Mouse (Mus musculus): ENCODE measurements around the gene Hist1h1t. TPM values are rescaled to one million over a fixed set of nuclear protein-coding genes. Genes with fewer than 3 reads are reported as not detected.

The Hist1h1t gene
- polyA plus RNA-seq, 2 experiments = 0.13 TPM; not detected in 1

GRCm38 (mm10) chr13:23724239-23724638 lies 28.6 kb downstream of the Hist1h1t start:
- Histone ChIP-seq H3K9ac (replicated peaks) (no peak overlapping the region), H3K27me3 (ENCODE audit: control insufficient read depth, insufficient read depth, low read length) (no peaks in the 10 kb centered on the region), H3K9me3 (ENCODE audit: control insufficient read depth, low read length) (no peaks in the 10 kb centered on the region), H3K36me3 (replicated peaks; ENCODE audit: control insufficient read depth, insufficient read depth, low read depth) (no peaks in the 10 kb centered on the region), H3K4me1 (replicated peaks; ENCODE audit: control insufficient read depth in 2 of 2, insufficient read depth in 2 of 2, low read length in 1 of 2) (peaks cover 15 to 29% of the 10 kb centered on the region in 2 experiments), H3K27ac (no peak overlapping the region), H3K4me2 (ENCODE audit: low read depth) (no peak overlapping the region), H3K4me3 (ENCODE audit: insufficient read depth in 1 of 2, low read depth in 2 of 2, low read length in 2 of 2) (no peak overlapping the region)
- peak; percentile 69; the same call in 1 of the 2 replicates for ATAC-seq (ENCODE audit: insufficient read depth)
- TF ChIP-seq CTCF (IDR thresholded peaks at IDR 0.05; ENCODE audit: low read depth) (no peak), EP300 (IDR thresholded peaks at IDR 0.05; ENCODE audit: low read depth) (no peak)
- DNase-seq (ENCODE audit: low read depth in 3 of 3, low spot score in 3 of 3) = no peak
- WGBS (ENCODE audit: insufficient replicate concordance) = 44% methylated on average over 4 of the region's 4 CpGs

GRCm38 (mm10) chr13:23725213-23725612 lies 29.6 kb downstream of the Hist1h1t start:
- TF ChIP-seq CTCF (IDR thresholded peaks at IDR 0.05; ENCODE audit: low read depth) (no peak), EP300 (IDR thresholded peaks at IDR 0.05; ENCODE audit: low read depth) (no peak)
- Histone ChIP-seq H3K27ac (no peak overlapping the region), H3K36me3 (replicated peaks; ENCODE audit: control insufficient read depth, insufficient read depth, low read depth) (no peaks in the 10 kb centered on the region), H3K9ac (replicated peaks) (no peak overlapping the region), H3K4me1 (replicated peaks; ENCODE audit: control insufficient read depth in 2 of 2, insufficient read depth in 2 of 2, low read length in 1 of 2) (peaks cover 15 to 33% of the 10 kb centered on the region in 2 experiments), H3K4me3 (ENCODE audit: insufficient read depth in 1 of 2, low read depth in 2 of 2, low read length in 2 of 2) (no peak overlapping the region), H3K27me3 (ENCODE audit: control insufficient read depth, insufficient read depth, low read length) (no peaks in the 10 kb centered on the region), H3K4me2 (ENCODE audit: low read depth) (no peak overlapping the region), H3K9me3 (ENCODE audit: control insufficient read depth, low read length) (no peaks in the 10 kb centered on the region)
- WGBS (ENCODE audit: insufficient replicate concordance) = 33% methylated on average over 1 of the region's 1 CpGs
- DNase-seq (ENCODE audit: low read depth in 3 of 3, low spot score in 3 of 3) = no peak
- no peak for ATAC-seq (ENCODE audit: insufficient read depth)

- Histone ChIP-seq H3K36me3 (replicated peaks; ENCODE audit: control insufficient read depth, insufficient read depth, low read depth) (no peaks in the 10 kb centered on the region), H3K4me1 (replicated peaks; ENCODE audit: control insufficient read depth in 2 of 2, insufficient read depth in 2 of 2, low read length in 1 of 2) (peaks cover 17 to 32% of the 10 kb centered on the region in 2 experiments), H3K4me3 (ENCODE audit: insufficient read depth in 1 of 2, low read depth in 2 of 2, low read length in 2 of 2) (no peak overlapping the region), H3K9ac (replicated peaks) (no peak overlapping the region; the same call in 1 of the 2 replicates), H3K4me2 (ENCODE audit: low read depth) (peak overlapping the region; percentile 11; the same call in 1 of the 2 replicates), H3K9me3 (ENCODE audit: control insufficient read depth, low read length) (no peaks in the 10 kb centered on the region), H3K27me3 (ENCODE audit: control insufficient read depth, insufficient read depth, low read length) (no peaks in the 10 kb centered on the region), H3K27ac (no peak overlapping the region)
- 41% methylated on average over 18 of the region's 18 CpGs for WGBS (ENCODE audit: insufficient replicate concordance)
- ATAC-seq (ENCODE audit: insufficient read depth) (no peak), DNase-seq (ENCODE audit: low read depth in 3 of 3, low spot score in 3 of 3) (no peak)
- no peak for TF ChIP-seq EP300 (IDR thresholded peaks at IDR 0.05; ENCODE audit: low read depth)
- TF ChIP-seq CTCF (IDR thresholded peaks at IDR 0.05; ENCODE audit: low read depth) = no peak
Observed at GRCm38 (mm10) chr13:23728472-23729191, 33.0 kb downstream of the Hist1h1t start.

GRCm38 (mm10) chr13:23729192-23729525 lies 33.5 kb downstream of the Hist1h1t start:
- 47% methylated on average over 9 of the region's 9 CpGs for WGBS (ENCODE audit: insufficient replicate concordance)
- no peaks in the 10 kb centered on the region for H3K9me3 ChIP-seq (ENCODE audit: control insufficient read depth, low read length)
- no peak overlapping the region for H3K27ac ChIP-seq
- H3K4me2 ChIP-seq (ENCODE audit: low read depth) = no peak overlapping the region
- H3K4me1 ChIP-seq (replicated peaks; ENCODE audit: control insufficient read depth in 2 of 2, insufficient read depth in 2 of 2, low read length in 1 of 2) = peaks cover 15 to 27% of the 10 kb centered on the region in 2 experiments
- H3K9ac ChIP-seq (replicated peaks) = 0 out of 2 replicates have a peak overlapping the region, but pooled peaks have one; percentile 33
- ATAC-seq (ENCODE audit: insufficient read depth) (no peak), DNase-seq (ENCODE audit: low read depth in 3 of 3, low spot score in 3 of 3) (no peak)
- no peak for TF ChIP-seq CTCF (IDR thresholded peaks at IDR 0.05; ENCODE audit: low read depth)
- TF ChIP-seq EP300 (IDR thresholded peaks at IDR 0.05; ENCODE audit: low read depth) = no peak
- H3K4me3 ChIP-seq (ENCODE audit: insufficient read depth in 1 of 2, low read depth in 2 of 2, low read length in 2 of 2) = no peak overlapping the region
- H3K36me3 ChIP-seq (replicated peaks; ENCODE audit: control insufficient read depth, insufficient read depth, low read depth) = no peaks in the 10 kb centered on the region
- H3K27me3 ChIP-seq (ENCODE audit: control insufficient read depth, insufficient read depth, low read length) = no peaks in the 10 kb centered on the region

- TF ChIP-seq EP300 (IDR thresholded peaks at IDR 0.05; ENCODE audit: low read depth) (no peak), CTCF (IDR thresholded peaks at IDR 0.05; ENCODE audit: low read depth) (no peak)
- H3K9me3 ChIP-seq (ENCODE audit: control insufficient read depth, low read length) = no peaks in the 10 kb centered on the region
- ATAC-seq (ENCODE audit: insufficient read depth) = no peak
- no peaks in the 10 kb centered on the region for H3K36me3 ChIP-seq (replicated peaks; ENCODE audit: control insufficient read depth, insufficient read depth, low read depth)
- H3K27me3 ChIP-seq (ENCODE audit: control insufficient read depth, insufficient read depth, low read length) = no peaks in the 10 kb centered on the region
- H3K9ac ChIP-seq (replicated peaks) = 0 out of 2 replicates have a peak overlapping the region, but pooled peaks have one; percentile 33
- H3K4me3 ChIP-seq (ENCODE audit: insufficient read depth in 1 of 2, low read depth in 2 of 2, low read length in 2 of 2) = no peak overlapping the region
- no peak for DNase-seq (ENCODE audit: low read depth in 3 of 3, low spot score in 3 of 3)
- H3K4me2 ChIP-seq (ENCODE audit: low read depth) = no peak overlapping the region
- WGBS (ENCODE audit: insufficient replicate concordance) = 80% methylated on average over 5 of the region's 5 CpGs
- no peak overlapping the region for H3K27ac ChIP-seq
- peaks cover 13 to 22% of the 10 kb centered on the region in 2 experiments for H3K4me1 ChIP-seq (replicated peaks; ENCODE audit: control insufficient read depth in 2 of 2, insufficient read depth in 2 of 2, low read length in 1 of 2)
Observed at GRCm38 (mm10) chr13:23729706-23730105, 34.1 kb downstream of the Hist1h1t start.
